Mouse (Mus musculus) embryonic facial prominence, embryonic 11.5 days (tissue): ENCODE data around the gene Slc11a2. TPM values are rescaled to one million over a fixed set of nuclear protein-coding genes. Genes with fewer than 3 reads are reported as not detected.
"Not testable (repeated sequence)": the region's sequence is repeated elsewhere in the genome, so short reads cannot be mapped to it uniquely, and the experiment has no call there.

Experiments
- ATAC-seq: fragments of 200-750 bp; cut with Nextera tagmentation; replicated peaks from 2 replicates; pipeline ENCODE4 v1.8.0; 2017; ENCODE audit warnings: low read depth; ENCODE audit not compliant: insufficient number of reproducible peaks, low FRiP score, low TSS enrichment
- DNase-seq: peaks from one replicate; pipeline ENCODE4 v3.0.0-alpha.2; 2015; ENCODE audit warnings: low spot score
- H3K27ac ChIP-seq: fragments of 300-500 bp; sonication (generic); replicated peaks from 2 replicates; pipeline ENCODE4 v1.5.1; 2014; ENCODE audit warnings: mild to moderate bottlenecking, low read depth, low read length, control low read depth
- H3K27me3 ChIP-seq: fragments of 300-500 bp; sonication (generic); 2 replicates; pipeline ENCODE4 v1.6.1; 2014; ENCODE audit warnings: mild to moderate bottlenecking, low read length, moderate library complexity, mixed read lengths; ENCODE audit not compliant: control insufficient read depth, insufficient read depth
- H3K36me3 ChIP-seq: fragments of 300-500 bp; sonication (generic); replicated peaks from 2 replicates; pipeline ENCODE4 v1.6.1; 2014; ENCODE audit warnings: low read depth, mild to moderate bottlenecking, low read length, moderate library complexity, mixed read lengths; ENCODE audit not compliant: control insufficient read depth, insufficient read depth
- H3K4me1 ChIP-seq: fragments of 300-500 bp; sonication (generic); 2 replicates; pipeline ENCODE4 v1.6.1; 2014; ENCODE audit warnings: low read length, mixed read lengths; ENCODE audit not compliant: control insufficient read depth, insufficient read depth
- H3K4me2 ChIP-seq: fragments of 300-500 bp; sonication (generic); 2 replicates; pipeline ENCODE4 v1.6.1; 2014; ENCODE audit warnings: low read depth, mild to moderate bottlenecking, control low read depth, low read length, moderate library complexity
- H3K4me3 ChIP-seq: fragments of 300-500 bp; sonication (generic); 2 replicates; pipeline ENCODE4 v1.5.1; 2014; ENCODE audit warnings: low read depth, low read length, control low read depth
- H3K9ac ChIP-seq: fragments of 300-500 bp; sonication (generic); replicated peaks from 2 replicates; pipeline ENCODE4 v1.6.1; 2014; ENCODE audit warnings: mild to moderate bottlenecking, control low read depth, low read length
- H3K9me3 ChIP-seq: fragments of 300-500 bp; sonication (generic); replicated peaks from 2 replicates; pipeline ENCODE4 v1.6.1; 2016; ENCODE audit warnings: mild to moderate bottlenecking, low read length, inconsistent platforms, mixed read lengths; ENCODE audit not compliant: control insufficient read depth
- WGBS: fragments of 180-500 bp; shearing (Covaris S2); extraction: QIAGEN DNeasy Blood & Tissue Kit; methylation state at CpG from one replicate; pipeline ENCODE4 v1.1.7; 2014; 5-methylcytosine and 5-hydroxymethylcytosine counted together
- polyA plus RNA-seq: library from polyadenylated mRNA; unstranded; fragments of >200 nt; fragmentation: Nextera tagmentation; extraction: Ambion mirVana; gene quantifications from 2 replicates; pipeline ENCODE4 v1.2.1, GENCODE M21; 2014

Gene Slc11a2
- polyA plus RNA-seq, 1 experiment from 2014 or later: 18.8 TPM

- no peak for DNase-seq
Measured at GRCm38 (mm10) chr15:100429959-100430565, 5.2 kb upstream of the Slc11a2 start.

GRCm38 (mm10) chr15:100428296-100428905 lies 3.5 kb upstream of the Slc11a2 start:
- Histone ChIP-seq H3K4me3 (no peak overlapping the region), H3K4me2 (no peak overlapping the region), H3K27ac (no peak overlapping the region), H3K9ac (no peak overlapping the region), H3K9me3 (no peaks in the 10 kb centered on the region), H3K4me1 (no peaks in the 10 kb centered on the region), H3K27me3 (no peaks in the 10 kb centered on the region; the same call in 1 of the 2 replicates), H3K36me3 (no peaks in the 10 kb centered on the region)
- ATAC-seq (no peak), DNase-seq (no peak)
- WGBS: 82% methylated on average over 13 of the region's 13 CpGs

More at GRCm38 (mm10) chr15:100429959-100430565, 5.2 kb upstream of the Slc11a2 start:
- Histone ChIP-seq H3K4me1 (no peaks in the 10 kb centered on the region), H3K9me3 (no peaks in the 10 kb centered on the region), H3K9ac (no peak overlapping the region), H3K27ac (no peak overlapping the region), H3K36me3 (no peaks in the 10 kb centered on the region), H3K4me3 (no peak overlapping the region), H3K4me2 (no peak overlapping the region), H3K27me3 (no peaks in the 10 kb centered on the region)
- no peak for ATAC-seq
- WGBS: 79% methylated on average over 11 of the region's 11 CpGs

- DNase-seq: peak; percentile 48
- WGBS: 3% methylated on average over 14 of the region's 14 CpGs
- Histone ChIP-seq H3K27me3 (no peaks in the 10 kb centered on the region; the same call in 1 of the 2 replicates), H3K4me2 (peak overlapping the region; percentile 90), H3K9me3 (no peaks in the 10 kb centered on the region), H3K9ac (no peak overlapping the region; the same call in 1 of the 2 replicates), H3K4me3 (peak overlapping the region; percentile 17), H3K27ac (no peak overlapping the region), H3K4me1 (peaks cover 3% of the 10 kb centered on the region; the same call in 1 of the 2 replicates), H3K36me3 (no peaks in the 10 kb centered on the region)
- no peak for ATAC-seq
Measured at GRCm38 (mm10) chr15:100423916-100424315, 956 bp downstream of the Slc11a2 start.

GRCm38 (mm10) chr15:100422899-100423860 lies 1.7 kb downstream of the Slc11a2 start:
- no peaks in the 10 kb centered on the region for H3K9me3 ChIP-seq
- WGBS: 1% methylated on average over 58 of the region's 65 CpGs
- no peaks in the 10 kb centered on the region; the same call in 1 of the 2 replicates for H3K27me3 ChIP-seq
- peak overlapping the region; percentile 98 for H3K4me3 ChIP-seq
- H3K9ac ChIP-seq: peak overlapping the region; percentile 94
- peak overlapping the region; percentile 90 for H3K4me2 ChIP-seq
- H3K4me1 ChIP-seq: peaks cover 3% of the 10 kb centered on the region; the same call in 1 of the 2 replicates
- H3K36me3 ChIP-seq: no peaks in the 10 kb centered on the region
- DNase-seq (peak; percentile 95), ATAC-seq (peak; percentile 95)
- H3K27ac ChIP-seq: no peak overlapping the region

- H3K27ac ChIP-seq: no peak overlapping the region
Measured at GRCm38 (mm10) chr15:100422476-100422875, 2.4 kb downstream of the Slc11a2 start.

GRCm38 (mm10) chr15:100421758-100422197 lies 3.1 kb downstream of the Slc11a2 start, which contains the start of gene Gm5475:
Gene Gm5475, plus strand, starts transcription at chr15:100422147.
- DNase-seq, H3K4me1 ChIP-seq, H3K9me3 ChIP-seq, H3K36me3 ChIP-seq, ATAC-seq, H3K27me3 ChIP-seq, H3K27ac ChIP-seq: not testable (repeated sequence)
- Histone ChIP-seq H3K9ac (peak within 1 kb of the TSS; percentile 94), H3K4me2 (peak within 1 kb of the TSS; percentile 90), H3K4me3 (peak within 1 kb of the TSS; percentile 98)
- WGBS: 22% methylated on average over 3 of the region's 3 CpGs

More at GRCm38 (mm10) chr15:100422476-100422875, 2.4 kb downstream of the Slc11a2 start:
- peak overlapping the region; percentile 98 for H3K4me3 ChIP-seq
- peak overlapping the region; percentile 94 for H3K9ac ChIP-seq
- H3K4me1 ChIP-seq: peaks cover 5% of the 10 kb centered on the region; the same call in 1 of the 2 replicates
- ATAC-seq: peak; percentile 60
- H3K27me3 ChIP-seq: no peaks in the 10 kb centered on the region; the same call in 1 of the 2 replicates
- no peaks in the 10 kb centered on the region for H3K36me3 ChIP-seq
- under 1% methylated on average over 42 of the region's 44 CpGs for WGBS
- peak; percentile 32 for DNase-seq
- no peaks in the 10 kb centered on the region for H3K9me3 ChIP-seq
- peak overlapping the region; percentile 90 for H3K4me2 ChIP-seq

GRCm38 (mm10) chr15:100421059-100421757 lies 3.7 kb downstream of the Slc11a2 start:
- Histone ChIP-seq H3K27ac (no peak overlapping the region), H3K4me1 (peaks cover 5% of the 10 kb centered on the region; the same call in 1 of the 2 replicates), H3K9ac (no peak overlapping the region), H3K4me2 (peak overlapping the region; percentile 90; the same call in 1 of the 2 replicates), H3K4me3 (peak overlapping the region; percentile 98; the same call in 1 of the 2 replicates), H3K27me3 (no peaks in the 10 kb centered on the region; the same call in 1 of the 2 replicates), H3K9me3 (no peaks in the 10 kb centered on the region), H3K36me3 (no peaks in the 10 kb centered on the region)
- DNase-seq (no peak), ATAC-seq (no peak)
- WGBS: 47% methylated on average over 8 of the region's 8 CpGs
